Mouse (Mus musculus): ENCODE measurements at regions not wholly inside any gene's neighbourhood (a gene's known extent, or its start where the extent isn't known, plus 50 kb on each side); places are given as distances from the start of the nearest gene placed in this dataset.

GRCm38 (mm10) chr1:136777263-136777980, 152.7 kb downstream of the Zfp281 start:
- ATAC-seq (replicated peaks; ENCODE audit: poor library complexity, severe bottlenecking) = no peak

- no peak for ATAC-seq (replicated peaks; ENCODE audit: poor library complexity, severe bottlenecking)
Measured at GRCm38 (mm10) chr1:136779384-136779783, 154.7 kb downstream of the Zfp281 start.

DNA sequence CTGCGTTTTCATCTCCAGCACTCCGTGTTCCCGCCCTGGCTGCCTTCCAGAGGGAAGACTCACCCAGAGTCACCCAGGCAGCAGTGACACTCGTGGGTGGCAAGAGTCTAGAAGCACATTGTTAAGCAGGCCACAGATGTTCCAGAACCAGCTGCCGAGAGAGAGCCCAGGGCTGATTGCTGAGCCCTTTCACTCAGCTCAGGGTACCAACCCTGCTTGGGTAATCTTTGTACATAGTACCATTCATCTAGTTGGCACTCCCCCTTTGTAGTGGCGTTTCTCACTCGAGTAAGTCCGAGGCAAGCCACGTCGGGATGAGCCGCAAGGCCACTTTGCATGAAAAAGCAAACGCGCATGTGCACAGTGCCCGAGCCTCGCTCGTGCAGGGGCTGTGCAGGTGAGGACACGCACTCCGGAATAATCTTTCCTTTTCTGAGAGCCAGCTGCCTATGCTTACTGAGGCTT, 156.9 kb downstream of the Zfp281 start:
- no peak for ATAC-seq (replicated peaks; ENCODE audit: poor library complexity, severe bottlenecking)

DNA sequence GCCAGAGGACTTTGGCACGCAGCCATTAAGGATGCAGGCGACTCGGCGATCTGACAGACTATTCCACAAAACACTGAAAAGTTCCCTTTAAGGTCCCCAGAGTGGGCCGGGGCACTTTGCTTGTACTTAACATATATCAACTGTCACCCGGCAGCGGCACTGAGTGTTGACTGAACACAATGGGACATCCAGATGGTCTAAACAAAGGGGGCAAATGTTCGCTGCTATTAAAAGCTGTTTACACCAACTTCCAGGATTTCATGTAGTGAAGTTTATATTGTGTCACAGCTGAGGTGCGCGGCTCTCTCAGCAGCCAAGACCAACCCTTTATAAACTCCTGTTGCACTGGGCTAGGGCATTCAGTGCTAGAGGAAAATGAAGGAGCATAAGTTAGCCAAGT, 157.6 kb downstream of the Zfp281 start:
- ATAC-seq (replicated peaks; ENCODE audit: poor library complexity, severe bottlenecking) = no peak

DNA sequence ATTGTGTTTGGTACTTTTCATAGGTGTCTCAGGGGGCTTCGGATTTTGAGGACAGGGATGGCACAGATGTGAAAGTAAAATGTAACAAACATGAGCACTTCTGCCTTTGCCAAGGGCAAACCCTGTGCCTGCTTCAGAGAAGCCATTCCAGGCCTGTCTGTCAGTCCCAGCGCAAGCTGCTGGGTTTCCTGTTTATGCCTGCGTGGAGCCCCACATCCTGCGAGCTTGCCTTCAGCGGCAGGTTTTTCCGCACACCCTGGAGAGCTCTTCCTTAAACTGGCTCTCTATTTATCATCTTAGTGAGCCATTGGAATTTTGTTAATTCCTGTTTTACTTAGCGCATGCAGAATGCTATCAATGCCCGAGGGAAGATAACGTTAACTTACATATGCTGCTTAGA, 159.5 kb downstream of the Zfp281 start:
- no peak for ATAC-seq (replicated peaks; ENCODE audit: poor library complexity, severe bottlenecking)

GRCm38 (mm10) chr1:136788979-136789513, 164.3 kb downstream of the Zfp281 start:
- ATAC-seq (replicated peaks; ENCODE audit: poor library complexity, severe bottlenecking) = no peak

DNA sequence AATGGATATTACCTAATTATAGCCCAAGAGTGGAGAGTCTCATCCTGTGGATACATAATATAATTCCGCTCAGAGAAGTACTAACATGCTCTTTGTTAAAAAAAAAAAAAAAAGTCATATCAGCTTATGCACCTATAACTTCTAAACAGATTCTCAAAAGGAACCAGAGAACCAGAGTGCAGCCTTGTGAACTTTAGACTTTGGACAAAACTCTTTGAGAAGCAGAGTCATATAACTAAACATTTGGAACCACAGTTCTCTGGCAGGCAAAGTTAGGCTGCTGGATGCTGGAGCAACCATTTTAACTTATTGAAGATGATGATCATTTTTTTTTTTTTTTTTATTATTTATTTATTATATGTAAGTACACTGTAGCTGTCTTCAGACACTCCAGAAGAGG, 166.9 kb downstream of the Zfp281 start:
- ATAC-seq (replicated peaks; ENCODE audit: poor library complexity, severe bottlenecking) = no peak
